Mouse (Mus musculus): Measurements from ENCODE around the gene Pick1. TPM values are rescaled to one million over a fixed set of nuclear protein-coding genes. Genes with fewer than 3 reads are reported as not detected.

The Pick1 gene
- polyA plus RNA-seq, 1 experiment from 2014 or later, result 67.8 TPM

Other genes starting within 250 kb of the Pick1 start
- 547 and 575 TPM in 2 replicates for gene H1f0, start 200.7 kb upstream of the Pick1 start, polyA plus RNA-seq (2016; fragmentation: Nextera tagmentation; extraction: Ambion mirVana)
- gene Galr3, start 187.3 kb upstream of the Pick1 start, polyA plus RNA-seq (2016; fragmentation: Nextera tagmentation; extraction: Ambion mirVana), result not detected in 2 replicates
- gene Ankrd54, start 166.3 kb upstream of the Pick1 start, polyA plus RNA-seq (2016; fragmentation: Nextera tagmentation; extraction: Ambion mirVana), result 64.0 and 67.5 TPM in 2 replicates
- 198 and 202 TPM in 2 replicates for gene Eif3l, start 154.0 kb upstream of the Pick1 start, polyA plus RNA-seq (2016; fragmentation: Nextera tagmentation; extraction: Ambion mirVana)
- gene Micall1, start 120.3 kb upstream of the Pick1 start, polyA plus RNA-seq (2016; fragmentation: Nextera tagmentation; extraction: Ambion mirVana), result 11.4 and 11.5 TPM in 2 replicates
- gene Polr2f, start 88.2 kb upstream of the Pick1 start, polyA plus RNA-seq (2016; fragmentation: Nextera tagmentation; extraction: Ambion mirVana), result 314 and 327 TPM in 2 replicates
- 9.7 and 11.9 TPM in 2 replicates for gene 1700088E04Rik, start 87.9 kb upstream of the Pick1 start, polyA plus RNA-seq (2016; fragmentation: Nextera tagmentation; extraction: Ambion mirVana)
- 0.48 and 1.2 TPM in 2 replicates for gene Sox10, start 63.9 kb upstream of the Pick1 start, polyA plus RNA-seq (2016; fragmentation: Nextera tagmentation; extraction: Ambion mirVana)
- 0.72 and 0.80 TPM in 2 replicates for gene Gm49486, start 218 bp downstream of the Pick1 start, polyA plus RNA-seq (2016; fragmentation: Nextera tagmentation; extraction: Ambion mirVana)
- gene Slc16a8, start 25.6 kb downstream of the Pick1 start, polyA plus RNA-seq (2016; fragmentation: Nextera tagmentation; extraction: Ambion mirVana), result 0.24 and 0.50 TPM in 2 replicates
- gene Baiap2l2, start 56.4 kb downstream of the Pick1 start, polyA plus RNA-seq (2016; fragmentation: Nextera tagmentation; extraction: Ambion mirVana), result 0.72 and 2.4 TPM in 2 replicates
- 35.4 and 37.1 TPM in 2 replicates for gene Pla2g6, start 99.2 kb downstream of the Pick1 start, polyA plus RNA-seq (2016; fragmentation: Nextera tagmentation; extraction: Ambion mirVana)
- 0.97 and 1.2 TPM in 2 replicates for gene Maff, start 117.4 kb downstream of the Pick1 start, polyA plus RNA-seq (2016; fragmentation: Nextera tagmentation; extraction: Ambion mirVana)
- gene Tmem184b, start 174.4 kb downstream of the Pick1 start, polyA plus RNA-seq (2016; fragmentation: Nextera tagmentation; extraction: Ambion mirVana), result 47.1 and 47.9 TPM in 2 replicates
- 267 and 291 TPM in 2 replicates for gene Csnk1e, start 226.4 kb downstream of the Pick1 start, polyA plus RNA-seq (2016; fragmentation: Nextera tagmentation; extraction: Ambion mirVana)